Mouse (Mus musculus) kidney, embryonic 16.5 days (tissue): Measurements from ENCODE around the gene Stk24. TPM values are rescaled to one million over a fixed set of nuclear protein-coding genes. Genes with fewer than 3 reads are reported as not detected.

Source experiments
- ATAC-seq: fragments of 200-750 bp; cut with Nextera tagmentation; 2 replicates; pipeline ENCODE4 v1.8.0; 2017; ENCODE audit warnings: moderate TSS enrichment; ENCODE audit not compliant: low FRiP score, low TSS enrichment
- H3K27ac ChIP-seq: fragments of 300-500 bp; sonication (generic); 2 replicates; pipeline ENCODE4 v1.5.1; 2014; ENCODE audit warnings: low read length
- H3K27me3 ChIP-seq: fragments of 300-500 bp; sonication (generic); 2 replicates; pipeline ENCODE4 v1.6.1; 2014; ENCODE audit warnings: low read length, control low read depth, mixed read lengths; ENCODE audit not compliant: insufficient read depth
- H3K36me3 ChIP-seq: fragments of 300-500 bp; sonication (generic); 2 replicates; pipeline ENCODE4 v1.6.1; 2014; ENCODE audit warnings: low read length, control low read depth, mixed read lengths; ENCODE audit not compliant: insufficient read depth
- H3K4me1 ChIP-seq: fragments of 300-500 bp; sonication (generic); 2 replicates; pipeline ENCODE4 v1.6.1; 2014; ENCODE audit warnings: low read length, control low read depth, mixed read lengths; ENCODE audit not compliant: insufficient read depth
- H3K4me2 ChIP-seq: fragments of 300-500 bp; sonication (generic); replicated peaks from 2 replicates; pipeline ENCODE4 v1.6.1; 2014; ENCODE audit warnings: low read depth, low read length
- H3K4me3 ChIP-seq: fragments of 300-500 bp; sonication (generic); 2 replicates; pipeline ENCODE4 v1.5.1; 2014; ENCODE audit warnings: mild to moderate bottlenecking, low read length
- H3K9ac ChIP-seq: fragments of 300-500 bp; sonication (generic); replicated peaks from 2 replicates; pipeline ENCODE4 v1.6.1; 2014; ENCODE audit warnings: low read length
- H3K9me3 ChIP-seq: fragments of 300-500 bp; sonication (generic); 2 replicates; pipeline ENCODE4 v1.6.1; 2016; ENCODE audit warnings: low read length, control low read depth
- WGBS: fragments of 180-500 bp; shearing (Covaris S2); extraction: QIAGEN DNeasy Blood & Tissue Kit; methylation state at CpG from one replicate; pipeline ENCODE4 v1.1.7; 2014; 5-methylcytosine and 5-hydroxymethylcytosine counted together
- polyA plus RNA-seq: library from polyadenylated mRNA; unstranded; fragments of >200 nt; fragmentation: Nextera tagmentation; extraction: Ambion mirVana; gene quantifications from 2 replicates; pipeline ENCODE4 v1.2.1, GENCODE M21; 2015

The Stk24 gene
- polyA plus RNA-seq, 1 experiment from 2014 or later: 34.8 TPM

- Histone ChIP-seq H3K4me3 (no peak overlapping the region), H3K9ac (no peak overlapping the region), H3K4me1 (no peaks in the 10 kb centered on the region), H3K27ac (no peak overlapping the region), H3K4me2 (no peak overlapping the region), H3K27me3 (no peaks in the 10 kb centered on the region), H3K9me3 (no peaks in the 10 kb centered on the region), H3K36me3 (no peaks in the 10 kb centered on the region)
- no peak for ATAC-seq
- 75% methylated on average over 1 of the region's 1 CpGs for whole genome bisulfite sequencing
These were observed 7.9 kb upstream of the Stk24 start for GRCm38 (mm10) chr14:121387760-121388159.

- no peak overlapping the region for H3K27ac ChIP-seq
- H3K4me2 ChIP-seq: no peak overlapping the region
- no peak overlapping the region for H3K9ac ChIP-seq
- H3K27me3 ChIP-seq: no peaks in the 10 kb centered on the region
- WGBS: 76% methylated on average over 8 of the region's 8 CpGs
- no peak for ATAC-seq
- no peaks in the 10 kb centered on the region for H3K4me1 ChIP-seq
- H3K9me3 ChIP-seq: no peaks in the 10 kb centered on the region
- no peak overlapping the region for H3K4me3 ChIP-seq
- H3K36me3 ChIP-seq: no peaks in the 10 kb centered on the region
These were observed 5.6 kb upstream of the Stk24 start for GRCm38 (mm10) chr14:121385440-121385839.

GRCm38 (mm10) chr14:121383801-121384200 is 4.0 kb upstream of the Stk24 start:
- no peaks in the 10 kb centered on the region for H3K36me3 ChIP-seq
- H3K27me3 ChIP-seq: no peaks in the 10 kb centered on the region
- peaks cover 5% of the 10 kb centered on the region for H3K4me1 ChIP-seq
- no peaks in the 10 kb centered on the region for H3K9me3 ChIP-seq
- WGBS: 47% methylated on average over 3 of the region's 3 CpGs
- no peak overlapping the region for H3K27ac ChIP-seq
- H3K9ac ChIP-seq: no peak overlapping the region
- no peak overlapping the region for H3K4me3 ChIP-seq
- no peak overlapping the region for H3K4me2 ChIP-seq
- ATAC-seq: no peak

GRCm38 (mm10) chr14:121379116-121379826 is 540 bp downstream of the Stk24 start:
- H3K9ac ChIP-seq: peak overlapping the region; percentile 96
- peak overlapping the region; percentile 95 for H3K4me3 ChIP-seq
- H3K4me2 ChIP-seq: peak overlapping the region; percentile 87
- H3K4me1 ChIP-seq: peaks cover 32% of the 10 kb centered on the region
- ATAC-seq: peak; percentile 94
- H3K27me3 ChIP-seq: no peaks in the 10 kb centered on the region
- H3K9me3 ChIP-seq: no peaks in the 10 kb centered on the region
- WGBS: 2% methylated on average over 30 of the region's 79 CpGs
- peak overlapping the region; percentile 98 for H3K27ac ChIP-seq
- H3K36me3 ChIP-seq: no peaks in the 10 kb centered on the region

- peak overlapping the region; percentile 95 for H3K4me3 ChIP-seq
- no peaks in the 10 kb centered on the region for H3K27me3 ChIP-seq
- peak overlapping the region; percentile 98 for H3K27ac ChIP-seq
- no peaks in the 10 kb centered on the region for H3K36me3 ChIP-seq
- H3K4me1 ChIP-seq: peaks cover 35% of the 10 kb centered on the region
- peak overlapping the region; percentile 96 for H3K9ac ChIP-seq
- under 1% methylated on average over 70 of the region's 83 CpGs for WGBS
- H3K9me3 ChIP-seq: no peaks in the 10 kb centered on the region
- peak overlapping the region; percentile 87 for H3K4me2 ChIP-seq
- peak; percentile 87 for ATAC-seq
These were observed 1.3 kb downstream of the Stk24 start for GRCm38 (mm10) chr14:121378243-121379115.

GRCm38 (mm10) chr14:121376566-121376965 is 3.2 kb downstream of the Stk24 start:
- H3K36me3 ChIP-seq: no peaks in the 10 kb centered on the region
- WGBS: 63% methylated on average over 6 of the region's 6 CpGs
- peaks cover 50% of the 10 kb centered on the region for H3K4me1 ChIP-seq
- no peak overlapping the region for H3K27ac ChIP-seq
- no peaks in the 10 kb centered on the region for H3K9me3 ChIP-seq
- H3K4me3 ChIP-seq: no peak overlapping the region
- no peak overlapping the region for H3K4me2 ChIP-seq
- 0 out of 2 replicates have a peak overlapping the region, but pooled peaks have one; percentile 31 for H3K9ac ChIP-seq
- ATAC-seq: no peak
- H3K27me3 ChIP-seq: no peaks in the 10 kb centered on the region

GRCm38 (mm10) chr14:121373901-121374300 is 5.9 kb downstream of the Stk24 start:
- H3K4me1 ChIP-seq: peaks cover 67% of the 10 kb centered on the region
- 88% methylated on average over 4 of the region's 4 CpGs for WGBS
- H3K4me3 ChIP-seq: no peak overlapping the region
- no peaks in the 10 kb centered on the region for H3K36me3 ChIP-seq
- H3K27me3 ChIP-seq: no peaks in the 10 kb centered on the region
- H3K9ac ChIP-seq: no peak overlapping the region
- no peak overlapping the region for H3K4me2 ChIP-seq
- no peak for ATAC-seq
- no peak overlapping the region for H3K27ac ChIP-seq
- H3K9me3 ChIP-seq: no peaks in the 10 kb centered on the region

GRCm38 (mm10) chr14:121373020-121373419 is 6.8 kb downstream of the Stk24 start:
- WGBS: 84% methylated on average over 9 of the region's 9 CpGs

GRCm38 (mm10) chr14:121371911-121372820 is 7.6 kb downstream of the Stk24 start:
- Histone ChIP-seq H3K36me3 (no peaks in the 10 kb centered on the region), H3K9ac (no peak overlapping the region), H3K4me3 (no peak overlapping the region), H3K4me2 (no peak overlapping the region), H3K27ac (peak overlapping the region; percentile 43; the same call in 1 of the 2 replicates), H3K4me1 (peaks cover 79% of the 10 kb centered on the region), H3K9me3 (no peaks in the 10 kb centered on the region), H3K27me3 (no peaks in the 10 kb centered on the region)
- 76% methylated on average over 5 of the region's 5 CpGs for WGBS
- ATAC-seq: no peak

More at GRCm38 (mm10) chr14:121373020-121373419, 6.8 kb downstream of the Stk24 start:
- H3K27ac ChIP-seq: no peak overlapping the region
- no peaks in the 10 kb centered on the region for H3K27me3 ChIP-seq
- H3K36me3 ChIP-seq: no peaks in the 10 kb centered on the region
- H3K4me1 ChIP-seq: peaks cover 76% of the 10 kb centered on the region
- no peak overlapping the region for H3K4me2 ChIP-seq
- no peak for ATAC-seq
- no peak overlapping the region for H3K9ac ChIP-seq
- H3K4me3 ChIP-seq: no peak overlapping the region
- no peaks in the 10 kb centered on the region for H3K9me3 ChIP-seq
